Comparison of ENCODE assay signal across 25 mouse cellular contexts in genomic region chr3:57665880-57666279, GRCm38 (mm10). TPM values are rescaled to one million over a fixed set of nuclear protein-coding genes. Genes with fewer than 3 reads are reported as not detected.
A peak's percentile ranks its signal among the peaks of the same experiment; 100 is the strongest.
DNase-seq lines count a peak whose midpoint lies in the region; ATAC-seq and TF ChIP-seq lines count a peak whose summit lies in the region.
"Had no signal": no experiment of that assay in that cellular context is flagged by ENCODE, and none has a peak within 500 bp of the region (broad histone marks: within the 10 kb centered on the region; RNA-seq: fewer than 3 reads in every experiment).

No protein-coding gene starts in this region.

- ATAC-seq in kidney, embryonic 15.5 days (replicated peaks; ENCODE audit: low FRiP score): no peak
- ATAC-seq: activated CD4-positive, CD25-positive, alpha-beta regulatory T cell, adult 4 months; CD4-positive, CD25-positive, alpha-beta regulatory T cell, adult 4 months; Patski had no signal

- no peak overlapping the region for H3K4me2 ChIP-seq in CH12.LX (ENCODE audit: insufficient read depth, low read depth, poor library complexity, severe bottlenecking)
- H3K4me2 ChIP-seq in kidney, embryonic 15.5 days: no peak overlapping the region

- H3K4me1 ChIP-seq in CH12.LX (ENCODE audit: control insufficient read depth in 1 of 2, insufficient read depth in 2 of 2) (peaks cover 0 to 9% of the 10 kb centered on the region in 2 experiments; a peak in 2 of 4 replicates), MEL (ENCODE audit: control insufficient read depth in 1 of 2, insufficient read depth in 2 of 2, low read length in 2 of 2) (peaks cover 0 to 2% of the 10 kb centered on the region in 2 experiments; a peak in 3 of 4 replicates)
- H3K4me1 ChIP-seq in cortical plate, adult 2 months (ENCODE audit: control insufficient read depth, insufficient read depth, low read length): no peaks in the 10 kb centered on the region
- 0 out of 2 replicates have a peak, but pooled peaks cover 3% of the 10 kb centered on the region for H3K4me1 ChIP-seq in kidney, embryonic 15.5 days

- H3K9ac ChIP-seq in CH12.LX (ENCODE audit: insufficient read depth, low read depth): no peak overlapping the region
- H3K9ac ChIP-seq in MEL (ENCODE audit: control insufficient read depth, low read depth, low read length, poor library complexity, severe bottlenecking): no peak overlapping the region
- H3K9ac ChIP-seq in kidney, embryonic 15.5 days: no peak overlapping the region

- DNase-seq in CH12.LX (ENCODE audit: extremely low read depth) (no peak), MEL (ENCODE audit: low read depth, low spot score) (no peak)
- no peak for DNase-seq in natural killer cell, adult 2 months (ENCODE audit: low spot score in 2 of 2)
- no peak for DNase-seq in layer of hippocampus, adult 2 months (ENCODE audit: low spot score in 2 of 2)
- DNase-seq: adrenal gland, adult 2 months; adrenal gland, adult 8-10 months; adrenal gland, postnatal 10 days; adrenal gland, postnatal 14 days; adrenal gland, postnatal 25 days; adrenal gland, postnatal 36 days; B cell, adult 2 months; cerebellum, adult 11 months; cerebellum, adult 11-12 months; cerebellum, adult 18-20 months; cerebellum, adult 2 months; cerebellum, adult 8-10 months had no signal

- H3K9me3 ChIP-seq in CH12.LX (replicated peaks; ENCODE audit: low read length): no peaks in the 10 kb centered on the region
- no peaks in the 10 kb centered on the region for H3K9me3 ChIP-seq in MEL (replicated peaks; ENCODE audit: insufficient read depth, low read length)
- no peaks in the 10 kb centered on the region for H3K9me3 ChIP-seq in kidney, embryonic 15.5 days (replicated peaks)
- H3K9me3 ChIP-seq: G1E had no signal

- H3K36me3 ChIP-seq in CH12.LX (replicated peaks in 1 of 2; ENCODE audit: control insufficient read depth in 1 of 2, insufficient read depth in 1 of 2, low read length in 1 of 2): no peaks in the 10 kb centered on the region
- peaks cover 0 to 2% of the 10 kb centered on the region in 2 experiments; a peak in 1 of 4 replicates for H3K36me3 ChIP-seq in MEL (ENCODE audit: control insufficient read depth in 1 of 2, insufficient read depth in 2 of 2, low read length in 2 of 2)
- no peaks in the 10 kb centered on the region for H3K36me3 ChIP-seq in kidney, embryonic 15.5 days
- H3K36me3 ChIP-seq: G1E had no signal

- TF ChIP-seq POLR2A in CH12.LX (IDR thresholded peaks at IDR 0.05; ENCODE audit: low read depth, low read length) (no peak), MEL (IDR thresholded peaks at IDR 0.05; ENCODE audit: control insufficient read depth in 1 of 2, insufficient read depth in 1 of 2, low read depth in 1 of 2, low read length in 2 of 2, poor library complexity in 1 of 2) (no peak)
- TF ChIP-seq POLR2A in cortical plate, adult 2 months (IDR thresholded peaks at IDR 0.05; ENCODE audit: extremely low read depth, insufficient read depth, low read length): no peak

- in situ Hi-C loops in CH12.LX (cut with MboI; ENCODE audit: low pct_ligation_motif_present, low pct_unique_long_range_greater_than_20kb, low sequenced_read_pairs): loop anchor here (10.0 to 25.0 kb wide), 3 partner anchors 69 to 446 kb away; partner anchors contain the start of gene Rnf13

- no peak for TF ChIP-seq CTCF in CH12.LX (conservative IDR thresholded peaks at IDR 0.05 in 1 of 2, IDR thresholded peaks at IDR 0.05 in 1 of 2; ENCODE audit: low read depth in 2 of 2, low read length in 2 of 2)
- no peak for TF ChIP-seq CTCF in MEL (IDR thresholded peaks at IDR 0.05 in 2 of 3, conservative IDR thresholded peaks at IDR 0.05 in 1 of 3; ENCODE audit: control insufficient read depth in 1 of 3, insufficient read depth in 1 of 3, low read depth in 2 of 3, low read length in 3 of 3, poor library complexity in 1 of 3, severe bottlenecking in 1 of 3)
- no peak for TF ChIP-seq CTCF in cortical plate, adult 2 months (IDR thresholded peaks at IDR 0.05; ENCODE audit: extremely low read depth, insufficient read depth, low read length)
- no peak for TF ChIP-seq CTCF in layer of hippocampus, adult 2 months (conservative IDR thresholded peaks at IDR 0.05)

- dilution Hi-C loops in CH12.LX (cut with MboI; ENCODE audit: extremely low pct_ligation_motif_present, extremely low pct_unique_long_range_greater_than_20kb, low sequenced_read_pairs): no loop called here

- H3K79me2 ChIP-seq in CH12.LX (replicated peaks; ENCODE audit: control insufficient read depth, extremely low read depth, insufficient read depth, poor library complexity, severe bottlenecking) (no peaks in the 10 kb centered on the region), MEL (ENCODE audit: control insufficient read depth, insufficient read depth, low read length, poor library complexity) (no peaks in the 10 kb centered on the region)

- 83% methylated on average over 5 of the region's 5 CpGs for WGBS in kidney, embryonic 15.5 days

- H3K27ac ChIP-seq in CH12.LX (ENCODE audit: insufficient read depth, low read depth): no peak overlapping the region
- H3K27ac ChIP-seq in MEL (ENCODE audit: control insufficient read depth, low read depth, low read length): no peak overlapping the region
- H3K27ac ChIP-seq in cortical plate, adult 2 months (ENCODE audit: insufficient read depth, low read length): peak overlapping the region; percentile 83; the same call in 1 of the 2 replicates
- H3K27ac ChIP-seq in kidney, embryonic 15.5 days: no peak overlapping the region
- no peak overlapping the region for H3K27ac ChIP-seq in layer of hippocampus, adult 2 months

- no peak for TF ChIP-seq RAD21 in CH12.LX (IDR thresholded peaks at IDR 0.05; ENCODE audit: low read depth, low read length)
- no peak for TF ChIP-seq RAD21 in MEL (IDR thresholded peaks at IDR 0.05; ENCODE audit: low read depth, low read length)

- no peak for TF ChIP-seq EP300 in CH12.LX (IDR thresholded peaks at IDR 0.05; ENCODE audit: low read length)
- TF ChIP-seq EP300 in MEL (IDR thresholded peaks at IDR 0.05; ENCODE audit: low read depth in 1 of 2, low read length in 2 of 2): no peak

- H3K27me3 ChIP-seq in CH12.LX (replicated peaks) (no peaks in the 10 kb centered on the region), MEL (ENCODE audit: control insufficient read depth in 1 of 2, insufficient read depth in 2 of 2, low read length in 2 of 2) (no peaks in the 10 kb centered on the region; a peak in 1 of 4 replicates)
- H3K27me3 ChIP-seq in kidney, embryonic 15.5 days: no peaks in the 10 kb centered on the region
- H3K27me3 ChIP-seq: Patski had no signal

- H3K4me3 ChIP-seq in CH12.LX (replicated peaks in 1 of 3; ENCODE audit: low read depth in 2 of 3, low read length in 2 of 3, poor library complexity in 1 of 3) (no peak overlapping the region), MEL (ENCODE audit: control insufficient read depth in 1 of 2, insufficient read depth in 1 of 2, low read depth in 2 of 2, low read length in 2 of 2) (no peak overlapping the region)
- no peak overlapping the region for H3K4me3 ChIP-seq in cortical plate, adult 2 months (ENCODE audit: insufficient read depth, low read length)
- H3K4me3 ChIP-seq in kidney, embryonic 15.5 days (replicated peaks): no peak overlapping the region
- no peak overlapping the region for H3K4me3 ChIP-seq in layer of hippocampus, adult 2 months

TF ChIP-seq in CH12.LX, 34 proteins besides CTCF, POLR2A, EP300 and RAD21:
- TF ChIP-seq GABPA (IDR thresholded peaks at IDR 0.05; ENCODE audit: insufficient replicate concordance, low read depth, low read length) (no peak), ZNF384 (IDR thresholded peaks at IDR 0.05; ENCODE audit: low read depth, low read length) (peak; percentile 70)
TF ChIP-seq in CH12.LX: peak in this region for 1.

TF ChIP-seq in MEL, 35 proteins besides CTCF, POLR2A, EP300 and RAD21:
- TF ChIP-seq JUND (IDR thresholded peaks at IDR 0.05; ENCODE audit: low read depth, low read length): no peak
- no peak for TF ChIP-seq UBTF (IDR thresholded peaks at IDR 0.05; ENCODE audit: borderline replicate concordance, insufficient read depth, low read depth, low read length)
- TF ChIP-seq ZNF384 (IDR thresholded peaks at IDR 0.05; ENCODE audit: low read depth, low read length): peak; percentile 81

RNA-seq across cellular contexts. Expression of gene Commd2, which starts 14.4 kb away (rescaled TPM):
- 35.3 and 44.4 TPM in 2 replicates for total RNA-seq in CH12.LX (2012; rRNA removed)
- 65.3 and 69.1 TPM in 2 replicates for total RNA-seq in CH12.LX (2014; rRNA removed)
- polyA plus RNA-seq in CH12.LX (2012; ENCODE audit: insufficient read length, low read depth): 53.2 and 63.5 TPM in 2 replicates
- total RNA-seq in MEL (2012; rRNA removed): 46.6 and 47.7 TPM in 2 replicates
- 10 to 100 TPM in 1 of 2 experiments, not detected in 1; 61.6 TPM for polyA plus RNA-seq in MEL (2012; ENCODE audit: insufficient read depth in 1 of 2, insufficient read length in 2 of 2, low read depth in 1 of 2, low replicate concordance in 2 of 2, missing spikeins in 1 of 2)
- 26.1 and 26.9 TPM in 2 replicates for polyA plus RNA-seq in cortical plate, adult 2 months (2012; rRNA removed)
- polyA plus RNA-seq in kidney, embryonic 15.5 days (2015; fragmentation: Nextera tagmentation; extraction: Ambion mirVana): 71.1 and 72.0 TPM in 2 replicates
- 10 to 100 TPM; 20.9 to 21.6 TPM for total RNA-seq in layer of hippocampus, adult 2 months (2021)

RNA-seq across cellular contexts. Expression of gene Ankub1, which starts 26.7 kb away (rescaled TPM):
- total RNA-seq in CH12.LX (2012; rRNA removed): not detected in 2 replicates
- total RNA-seq in CH12.LX (2014; rRNA removed): 0.28 TPM in 1 of 2 replicates, not detected in the other
- polyA plus RNA-seq in CH12.LX (2012; ENCODE audit: insufficient read length, low read depth): 0.14 and 0.20 TPM in 2 replicates
- total RNA-seq in MEL (2012; rRNA removed): not detected in 2 replicates
- polyA plus RNA-seq in MEL (2012; ENCODE audit: insufficient read depth in 1 of 2, insufficient read length in 2 of 2, low read depth in 1 of 2, low replicate concordance in 2 of 2, missing spikeins in 1 of 2): not detected
- polyA plus RNA-seq in cortical plate, adult 2 months (2012; rRNA removed): 2.1 and 2.9 TPM in 2 replicates
- 0.08 TPM in 1 of 2 replicates, not detected in the other for polyA plus RNA-seq in kidney, embryonic 15.5 days (2015; fragmentation: Nextera tagmentation; extraction: Ambion mirVana)
- total RNA-seq in layer of hippocampus, adult 2 months (2021): 1 to 10 TPM; 2.1 TPM
- total RNA-seq: adrenal gland, adult 18-20 months; adrenal gland, adult 2 months; adrenal gland, adult 8-10 months; adrenal gland, postnatal 10 days; adrenal gland, postnatal 14 days; adrenal gland, postnatal 25 days; adrenal gland, postnatal 36 days; ES-E14 had no signal
- polyA plus RNA-seq: adrenal gland, adult 2 months; C2C12; CD4-positive, CD25-positive, alpha-beta regulatory T cell, adult 4 months; G1E; Patski had no signal

Comparison
In these comparisons a context has a peak if more than half of its experiments do, and no peak if none do; other contexts are left out.
1. Of the 35 proteins assayed by ChIP-seq in both MEL and CH12.LX: peak only in MEL: none; only in CH12.LX: none; in both: ZNF384; in neither: 34.